Mouse (Mus musculus) liver, adult (tissue): ENCODE measurements at regions not wholly inside any gene's neighbourhood (a gene's known extent, or its start where the extent isn't known, plus 50 kb on each side); places are given as distances from the start of the nearest gene placed in this dataset.
A peak's percentile ranks its signal among the peaks of the same experiment; 100 is the strongest.

Experiments
- GATA4 ChIP-seq: IDR thresholded peaks from 2 replicates; pipeline ENCODE4 v1.6.1; 2014; ENCODE audit warnings: mild to moderate bottlenecking, low read length; ENCODE audit not compliant: insufficient replicate concordance

- no peak for TF ChIP-seq GATA4
Observed at GRCm38 (mm10) chr7:133256831-133257230, 132.7 kb upstream of the Ctbp2 start.

GRCm38 (mm10) chr7:133244601-133245000 lies 120.4 kb upstream of the Ctbp2 start:
- no peak for TF ChIP-seq GATA4

- TF ChIP-seq GATA4: no peak
Observed at GRCm38 (mm10) chr7:133234326-133234725, 110.2 kb upstream of the Ctbp2 start.

- TF ChIP-seq GATA4: no peak
Observed at GRCm38 (mm10) chr7:133232889-133233441, 108.8 kb upstream of the Ctbp2 start.

DNA sequence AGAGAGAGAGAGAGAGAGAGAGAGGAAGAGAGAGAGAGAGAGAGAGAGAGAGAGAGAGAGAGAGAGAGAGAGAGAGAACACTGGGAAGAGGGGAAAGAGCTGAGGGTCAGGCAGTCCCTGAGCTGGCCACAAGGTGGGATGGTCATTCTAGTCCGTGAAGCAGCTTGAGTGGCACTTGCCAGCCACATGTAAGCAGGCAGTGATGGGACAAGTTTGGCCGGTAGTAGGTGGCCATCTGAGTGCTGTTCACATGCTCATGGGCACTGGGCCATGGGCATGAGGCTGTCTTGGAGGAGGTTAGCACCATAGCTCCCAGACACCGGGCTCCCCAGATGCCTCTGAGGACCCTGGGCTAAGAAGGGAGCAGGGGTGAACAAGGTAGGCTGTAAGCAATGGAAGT lies 106.7 kb upstream of the Ctbp2 start:
- TF ChIP-seq GATA4: no peak

DNA sequence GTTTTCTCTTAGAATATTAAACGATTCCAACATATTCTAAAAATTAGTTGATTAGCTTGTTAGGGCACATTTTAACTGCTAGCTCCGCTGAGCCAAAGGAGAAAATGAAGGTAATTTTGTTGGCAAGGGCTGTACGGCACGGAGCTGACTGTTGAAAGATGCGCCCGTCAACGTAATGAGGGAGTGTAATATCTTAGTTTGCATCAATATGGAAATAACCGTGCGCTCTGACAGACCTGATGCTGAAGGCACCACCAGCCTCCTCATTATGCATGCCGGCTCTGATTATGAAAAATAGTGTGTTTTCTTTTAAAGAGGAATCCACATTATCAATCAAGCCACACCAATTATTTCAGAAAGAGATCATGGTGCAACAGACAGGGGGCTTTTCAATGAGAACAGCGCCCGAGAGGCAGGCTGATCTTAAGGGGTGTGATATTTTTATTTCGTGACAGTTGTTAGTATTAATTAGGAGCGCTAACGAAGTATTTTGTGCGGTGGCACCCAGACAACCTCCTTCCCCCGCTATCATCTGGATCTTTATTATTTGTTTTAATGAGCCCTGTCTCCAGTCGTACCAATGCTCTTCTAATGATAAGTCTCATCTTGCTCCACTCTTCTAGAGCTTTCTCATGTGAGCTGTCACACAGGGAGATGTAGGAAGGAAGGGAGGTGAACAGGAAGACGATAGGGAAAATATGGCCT lies 99.9 kb upstream of the Ctbp2 start:
- TF ChIP-seq GATA4: no peak

DNA sequence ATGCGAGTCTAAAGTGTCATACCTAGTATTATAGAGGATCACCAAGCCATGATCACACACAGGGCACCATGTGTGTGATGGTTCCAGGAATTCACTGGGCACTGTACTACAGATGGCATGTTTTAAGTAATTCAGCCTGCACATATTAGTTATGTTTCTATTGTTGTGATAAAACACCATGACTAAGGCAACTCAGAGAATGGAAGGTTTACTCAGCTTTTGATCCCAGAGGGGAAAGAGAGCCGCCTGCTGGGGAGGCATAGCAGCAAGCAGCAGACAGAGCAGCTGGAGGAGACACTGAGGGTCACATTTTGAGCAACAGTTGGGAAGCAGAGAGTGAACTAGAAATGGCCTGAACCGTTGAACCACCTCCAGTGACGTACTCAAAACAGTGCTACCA lies 88.2 kb upstream of the Ctbp2 start:
- no peak for TF ChIP-seq GATA4

- no peak for TF ChIP-seq GATA4
Observed at GRCm38 (mm10) chr7:133205704-133206103, 81.5 kb upstream of the Ctbp2 start.

- no peak for TF ChIP-seq GATA4
Observed at GRCm38 (mm10) chr7:133204485-133204884, 80.3 kb upstream of the Ctbp2 start.

GRCm38 (mm10) chr7:133203933-133204332 lies 79.8 kb upstream of the Ctbp2 start:
- TF ChIP-seq GATA4: no peak

- no peak for TF ChIP-seq GATA4
Observed at GRCm38 (mm10) chr7:133202092-133202880, 78.1 kb upstream of the Ctbp2 start.

DNA sequence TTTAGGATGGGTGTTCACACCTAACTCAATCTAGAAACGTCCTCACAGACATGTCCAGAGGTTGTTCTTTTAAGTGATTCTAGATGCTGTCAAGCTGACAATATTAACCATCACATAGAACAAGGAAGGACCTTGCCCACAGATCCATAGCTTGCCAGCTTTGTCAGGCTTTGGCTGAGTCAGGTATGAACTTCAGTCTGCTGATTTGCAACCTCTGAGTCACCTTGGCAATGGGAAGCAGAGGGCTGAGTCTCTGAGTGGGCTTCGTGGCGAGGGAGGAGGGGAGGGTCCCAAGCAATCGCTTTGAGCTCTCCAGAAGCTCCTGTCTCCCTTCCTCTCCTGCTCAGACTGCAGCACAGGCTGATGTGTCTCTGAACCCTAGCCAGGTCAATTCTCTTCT lies 74.9 kb upstream of the Ctbp2 start:
- TF ChIP-seq GATA4: no peak

DNA sequence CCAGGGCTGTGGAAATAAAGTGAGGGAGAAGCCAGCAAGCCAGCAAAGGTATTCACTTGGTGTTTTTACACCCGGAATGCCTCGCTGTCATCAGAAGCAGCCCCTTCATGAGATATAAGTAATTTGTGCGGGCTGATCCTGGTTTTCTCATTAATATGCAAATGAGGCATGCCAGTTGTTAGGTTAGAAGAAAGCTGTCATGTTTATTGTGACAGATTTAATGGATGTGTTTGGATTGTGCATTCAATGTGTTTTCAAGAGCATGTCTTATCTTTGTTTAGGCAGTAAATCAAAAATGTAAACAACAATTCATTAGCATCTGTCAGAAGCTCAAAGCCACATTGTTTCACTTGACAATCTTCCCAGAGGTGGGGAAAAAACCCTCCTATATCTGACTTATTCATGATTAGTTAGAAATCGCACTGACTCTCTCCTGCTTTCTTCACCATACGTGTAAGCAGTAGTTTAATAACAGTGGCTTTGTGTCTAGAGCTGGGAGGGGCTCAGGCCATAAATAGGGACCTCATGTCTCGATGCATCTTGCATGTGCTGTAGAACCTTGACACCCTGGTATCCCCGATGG lies 65.8 kb upstream of the Ctbp2 start:
- TF ChIP-seq GATA4: no peak

DNA sequence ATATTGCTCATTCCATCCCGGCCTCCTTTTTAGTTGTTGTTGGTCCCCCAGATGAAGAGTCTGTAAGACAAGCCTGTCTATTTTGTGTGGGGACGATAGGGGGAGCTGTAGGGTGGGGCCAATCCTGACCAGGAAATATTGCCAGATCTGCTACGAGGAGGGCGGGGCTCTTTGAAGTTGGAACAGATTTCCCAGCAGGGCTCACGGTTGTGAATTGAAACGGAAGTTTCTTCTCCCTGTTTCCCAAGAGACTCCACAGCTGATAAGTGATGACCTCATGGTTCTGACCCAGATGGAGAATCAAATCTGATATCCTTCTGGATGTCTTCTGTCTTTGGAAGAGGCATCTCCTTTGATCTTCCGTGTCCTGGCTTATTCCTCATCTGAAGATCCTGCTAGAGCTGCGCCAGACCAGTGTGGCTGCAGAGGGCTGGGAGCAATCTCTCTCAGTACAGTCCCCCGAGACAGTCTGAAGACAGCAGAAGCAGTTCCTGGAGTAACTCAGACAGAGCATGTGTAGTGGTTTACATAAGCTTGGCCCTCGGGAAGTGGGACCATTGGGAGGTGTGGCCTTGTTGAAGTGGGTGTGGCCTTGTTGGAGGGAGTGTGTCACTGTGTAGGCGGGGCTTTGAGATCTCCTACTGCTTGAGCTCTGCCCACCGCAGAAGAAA lies 61.9 kb upstream of the Ctbp2 start:
- TF ChIP-seq GATA4: peak; percentile 4; the same call in 1 of the 2 replicates

- no peak for TF ChIP-seq GATA4
Observed at GRCm38 (mm10) chr7:133184905-133185594, 60.9 kb upstream of the Ctbp2 start.

DNA sequence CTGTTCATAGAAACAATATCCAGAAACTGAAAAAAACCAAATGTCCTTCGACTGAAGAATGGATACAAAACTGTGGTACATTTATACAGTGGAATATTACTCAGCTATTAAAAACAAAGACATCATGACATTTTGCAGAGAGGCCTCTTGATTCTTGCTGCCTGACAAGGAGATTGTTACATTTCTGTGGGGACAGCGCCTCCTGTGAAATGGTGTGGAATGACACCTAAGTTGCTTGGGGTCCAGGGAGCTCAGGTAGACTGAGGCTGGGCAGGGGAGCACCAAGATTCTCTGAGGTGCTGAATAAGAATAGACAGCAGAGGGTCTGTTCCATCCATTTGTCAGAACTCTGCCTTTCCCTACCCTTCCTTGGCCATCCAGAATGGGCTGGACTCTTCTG lies 57.2 kb upstream of the Ctbp2 start:
- no peak for TF ChIP-seq GATA4
